Mouse (Mus musculus): ENCODE results near the gene Arpp21. TPM values are rescaled to one million over a fixed set of nuclear protein-coding genes. Genes with fewer than 3 reads are reported as not detected.

Gene Arpp21
- polyA plus RNA-seq (2012; ENCODE audit: insufficient read depth, insufficient read length, missing spikeins), result not detected in 2 replicates

- H3K4me1 ChIP-seq (ENCODE audit: control insufficient read depth, insufficient read depth, low read length), result no peaks in the 10 kb centered on the region
- H3K27ac ChIP-seq (ENCODE audit: insufficient read depth, low read depth, low read length), result no peak within 1 kb of the TSS
- no peak within 1 kb of the TSS for H3K4me3 ChIP-seq (ENCODE audit: insufficient read depth, low read length)
- no peak for TF ChIP-seq CTCF (IDR thresholded peaks at IDR 0.05; ENCODE audit: low read depth, low read length)
- TF ChIP-seq POLR2A (IDR thresholded peaks at IDR 0.05; ENCODE audit: borderline replicate concordance, low read depth, low read length), result no peak
Measured at GRCm38 (mm10) chr9:112235696-112236397, at the start of gene Arpp21. Gene Arpp21 (minus strand): TSS chr9:112235938.

GRCm38 (mm10) chr9:112272426-112272969 lies 36.8 kb upstream of the Arpp21 start:
- no peak overlapping the region for H3K27ac ChIP-seq (ENCODE audit: insufficient read depth, low read depth, low read length)
- no peak overlapping the region for H3K4me3 ChIP-seq (ENCODE audit: insufficient read depth, low read length)
- no peaks in the 10 kb centered on the region for H3K4me1 ChIP-seq (ENCODE audit: control insufficient read depth, insufficient read depth, low read length)
- TF ChIP-seq CTCF (IDR thresholded peaks at IDR 0.05; ENCODE audit: low read depth, low read length) (no peak), POLR2A (IDR thresholded peaks at IDR 0.05; ENCODE audit: borderline replicate concordance, low read depth, low read length) (no peak)

GRCm38 (mm10) chr9:112264982-112265641 lies 29.4 kb upstream of the Arpp21 start:
- H3K4me1 ChIP-seq (ENCODE audit: control insufficient read depth, insufficient read depth, low read length), result no peaks in the 10 kb centered on the region
- no peak overlapping the region for H3K27ac ChIP-seq (ENCODE audit: insufficient read depth, low read depth, low read length)
- no peak overlapping the region for H3K4me3 ChIP-seq (ENCODE audit: insufficient read depth, low read length)
- no peak for TF ChIP-seq POLR2A (IDR thresholded peaks at IDR 0.05; ENCODE audit: borderline replicate concordance, low read depth, low read length)
- TF ChIP-seq CTCF (IDR thresholded peaks at IDR 0.05; ENCODE audit: low read depth, low read length), result no peak

DNA sequence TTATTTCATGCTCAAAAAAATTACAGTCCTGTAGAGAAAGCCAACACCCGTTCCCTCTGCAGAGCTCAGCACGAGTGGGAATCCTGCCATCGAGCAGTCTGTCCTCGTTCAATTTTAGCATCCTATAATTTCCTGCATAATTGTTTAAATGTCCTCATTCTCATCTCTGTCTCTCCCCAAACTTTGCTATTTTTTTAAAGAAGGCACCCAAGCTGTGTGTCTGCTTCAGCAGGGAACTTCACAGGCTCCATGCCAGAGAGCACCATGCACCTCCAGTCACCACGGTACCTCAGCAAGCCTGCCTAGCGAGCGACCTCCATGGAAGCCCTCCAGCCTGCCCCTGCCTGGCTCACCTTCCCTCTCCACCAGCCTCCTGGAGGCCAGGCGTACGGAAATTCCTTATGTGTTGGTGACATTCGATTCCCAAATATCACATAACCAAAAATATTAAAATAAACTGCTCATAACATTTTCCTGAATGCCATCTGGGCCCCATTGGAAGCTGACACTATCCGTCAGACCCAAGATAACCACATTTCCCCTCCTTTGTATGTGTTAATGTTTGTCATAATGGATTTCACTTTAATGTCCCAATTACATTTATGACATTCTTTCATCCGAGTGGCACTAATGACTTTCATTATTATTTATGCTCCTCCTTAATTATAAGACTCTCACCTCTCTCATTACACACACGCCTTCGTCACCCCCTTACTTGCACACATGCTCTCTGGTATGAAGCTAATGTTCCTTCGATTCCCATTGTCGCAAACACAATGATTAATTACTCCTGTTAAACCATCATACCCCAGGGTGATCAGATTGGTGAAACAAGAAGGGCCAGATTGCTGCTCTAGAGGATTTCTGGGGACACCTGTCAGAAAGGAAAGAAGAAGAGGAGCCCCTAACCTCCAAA lies 26.5 kb upstream of the Arpp21 start:
- Histone ChIP-seq H3K27ac (ENCODE audit: insufficient read depth, low read depth, low read length) (no peak overlapping the region), H3K4me3 (ENCODE audit: insufficient read depth, low read length) (no peak overlapping the region), H3K4me1 (ENCODE audit: control insufficient read depth, insufficient read depth, low read length) (no peaks in the 10 kb centered on the region)
- no peak for TF ChIP-seq CTCF (IDR thresholded peaks at IDR 0.05; ENCODE audit: low read depth, low read length)
- TF ChIP-seq POLR2A (IDR thresholded peaks at IDR 0.05; ENCODE audit: borderline replicate concordance, low read depth, low read length), result no peak

- Histone ChIP-seq H3K27ac (ENCODE audit: insufficient read depth, low read depth, low read length) (no peak overlapping the region), H3K4me1 (ENCODE audit: control insufficient read depth, insufficient read depth, low read length) (no peaks in the 10 kb centered on the region), H3K4me3 (ENCODE audit: insufficient read depth, low read length) (no peak overlapping the region)
- TF ChIP-seq POLR2A (IDR thresholded peaks at IDR 0.05; ENCODE audit: borderline replicate concordance, low read depth, low read length), result no peak
- no peak for TF ChIP-seq CTCF (IDR thresholded peaks at IDR 0.05; ENCODE audit: low read depth, low read length)
Measured at GRCm38 (mm10) chr9:112261556-112261955, 25.8 kb upstream of the Arpp21 start.

DNA sequence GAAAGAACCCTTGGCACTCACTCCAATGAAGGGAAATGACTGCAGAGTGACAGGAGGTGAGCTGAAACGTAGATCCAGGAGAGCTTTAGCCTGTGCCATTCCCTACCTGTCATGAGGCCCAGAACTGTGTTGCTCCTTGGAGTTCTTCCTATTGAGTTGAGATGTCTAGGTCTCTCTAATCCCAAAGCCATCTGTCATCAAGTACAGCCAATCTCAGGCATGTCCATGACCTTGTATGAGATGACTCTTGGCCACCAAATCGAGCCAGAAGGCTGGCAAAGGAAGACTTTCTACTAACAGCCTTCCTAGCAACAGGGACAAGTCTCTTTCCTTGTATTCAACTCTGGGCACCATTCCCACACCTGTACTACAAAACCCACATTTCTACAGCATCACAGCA lies 25.0 kb upstream of the Arpp21 start:
- no peak overlapping the region for H3K27ac ChIP-seq (ENCODE audit: insufficient read depth, low read depth, low read length)
- H3K4me1 ChIP-seq (ENCODE audit: control insufficient read depth, insufficient read depth, low read length), result no peaks in the 10 kb centered on the region
- H3K4me3 ChIP-seq (ENCODE audit: insufficient read depth, low read length), result no peak overlapping the region
- TF ChIP-seq CTCF (IDR thresholded peaks at IDR 0.05; ENCODE audit: low read depth, low read length), result no peak
- TF ChIP-seq POLR2A (IDR thresholded peaks at IDR 0.05; ENCODE audit: borderline replicate concordance, low read depth, low read length), result no peak

GRCm38 (mm10) chr9:112258560-112258959 lies 22.8 kb upstream of the Arpp21 start:
- Histone ChIP-seq H3K27ac (ENCODE audit: insufficient read depth, low read depth, low read length) (no peak overlapping the region), H3K4me3 (ENCODE audit: insufficient read depth, low read length) (no peak overlapping the region), H3K4me1 (ENCODE audit: control insufficient read depth, insufficient read depth, low read length) (no peaks in the 10 kb centered on the region)
- TF ChIP-seq POLR2A (IDR thresholded peaks at IDR 0.05; ENCODE audit: borderline replicate concordance, low read depth, low read length), result no peak
- no peak for TF ChIP-seq CTCF (IDR thresholded peaks at IDR 0.05; ENCODE audit: low read depth, low read length)

DNA sequence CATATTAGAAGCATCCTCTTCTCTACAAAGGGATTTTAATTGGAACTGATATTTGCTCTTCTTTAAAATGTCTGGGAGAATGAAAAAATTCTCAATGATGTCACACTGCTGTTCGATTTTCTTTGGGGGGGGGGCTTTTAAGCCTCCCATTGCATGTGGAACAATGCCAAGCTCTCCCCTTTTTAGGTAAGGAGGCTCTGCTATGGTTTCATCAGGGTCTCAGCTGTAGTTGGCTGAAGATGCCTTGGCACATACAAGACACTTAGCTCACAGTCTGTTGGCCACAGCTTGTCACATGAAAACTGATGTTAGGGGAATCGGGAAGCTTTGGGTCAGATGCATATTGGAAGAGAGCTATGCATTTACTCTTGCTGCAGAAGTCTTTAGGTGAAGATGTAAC lies 20.2 kb upstream of the Arpp21 start:
- no peak overlapping the region for H3K4me3 ChIP-seq (ENCODE audit: insufficient read depth, low read length)
- H3K4me1 ChIP-seq (ENCODE audit: control insufficient read depth, insufficient read depth, low read length), result no peaks in the 10 kb centered on the region
- no peak overlapping the region for H3K27ac ChIP-seq (ENCODE audit: insufficient read depth, low read depth, low read length)
- TF ChIP-seq CTCF (IDR thresholded peaks at IDR 0.05; ENCODE audit: low read depth, low read length) (no peak), POLR2A (IDR thresholded peaks at IDR 0.05; ENCODE audit: borderline replicate concordance, low read depth, low read length) (no peak)

GRCm38 (mm10) chr9:112253730-112254129 lies 18.0 kb upstream of the Arpp21 start:
- TF ChIP-seq POLR2A (IDR thresholded peaks at IDR 0.05; ENCODE audit: borderline replicate concordance, low read depth, low read length) (no peak), CTCF (IDR thresholded peaks at IDR 0.05; ENCODE audit: low read depth, low read length) (no peak)
- Histone ChIP-seq H3K27ac (ENCODE audit: insufficient read depth, low read depth, low read length) (no peak overlapping the region), H3K4me3 (ENCODE audit: insufficient read depth, low read length) (no peak overlapping the region), H3K4me1 (ENCODE audit: control insufficient read depth, insufficient read depth, low read length) (no peaks in the 10 kb centered on the region)
